Mouse (Mus musculus): ENCODE data around the gene 1700019N19Rik.

The 1700019N19Rik gene

GRCm38 (mm10) chr19:58794284-58794683, at the start of gene 1700019N19Rik:
Gene 1700019N19Rik, minus strand, starts transcription at chr19:58794461.
- no peak for DNase-seq (ENCODE audit: low spot score)

GRCm38 (mm10) chr19:58843606-58844005, 49.3 kb upstream of the 1700019N19Rik start:
- DNase-seq (ENCODE audit: low spot score) = no peak

GRCm38 (mm10) chr19:58840721-58841271, 46.5 kb upstream of the 1700019N19Rik start:
- DNase-seq (ENCODE audit: low spot score) = no peak

- no peak for DNase-seq (ENCODE audit: low spot score)
Measured at GRCm38 (mm10) chr19:58839806-58840205, 45.5 kb upstream of the 1700019N19Rik start.

- DNase-seq (ENCODE audit: low spot score) = no peak
Measured at GRCm38 (mm10) chr19:58839345-58839744, 45.1 kb upstream of the 1700019N19Rik start.

GRCm38 (mm10) chr19:58838706-58839105, 44.4 kb upstream of the 1700019N19Rik start:
- DNase-seq (ENCODE audit: low spot score) = no peak

GRCm38 (mm10) chr19:58833639-58834180, 39.4 kb upstream of the 1700019N19Rik start:
- DNase-seq (ENCODE audit: low spot score) = no peak

GRCm38 (mm10) chr19:58832988-58833387, 38.7 kb upstream of the 1700019N19Rik start:
- DNase-seq (ENCODE audit: low spot score) = no peak

GRCm38 (mm10) chr19:58831280-58831922, 37.1 kb upstream of the 1700019N19Rik start:
- DNase-seq (ENCODE audit: low spot score) = no peak

- no peak for DNase-seq (ENCODE audit: low spot score)
Measured at GRCm38 (mm10) chr19:58830182-58830581, 35.9 kb upstream of the 1700019N19Rik start.

GRCm38 (mm10) chr19:58829575-58829974, 35.3 kb upstream of the 1700019N19Rik start:
- DNase-seq (ENCODE audit: low spot score) = peak; percentile 48

GRCm38 (mm10) chr19:58827656-58828055, 33.4 kb upstream of the 1700019N19Rik start:
- DNase-seq (ENCODE audit: low spot score) = no peak

GRCm38 (mm10) chr19:58824316-58824715, 30.1 kb upstream of the 1700019N19Rik start:
- no peak for DNase-seq (ENCODE audit: low spot score)

GRCm38 (mm10) chr19:58823301-58823700, 29.0 kb upstream of the 1700019N19Rik start:
- DNase-seq (ENCODE audit: low spot score) = no peak

GRCm38 (mm10) chr19:58822454-58823200, 28.4 kb upstream of the 1700019N19Rik start:
- peak; percentile 77 for DNase-seq (ENCODE audit: low spot score)

- DNase-seq (ENCODE audit: low spot score) = no peak
Measured at GRCm38 (mm10) chr19:58818571-58819415, 24.5 kb upstream of the 1700019N19Rik start.

GRCm38 (mm10) chr19:58817398-58817797, 23.1 kb upstream of the 1700019N19Rik start:
- DNase-seq (ENCODE audit: low spot score) = no peak

GRCm38 (mm10) chr19:58816453-58817041, 22.3 kb upstream of the 1700019N19Rik start:
- peak; percentile 55 for DNase-seq (ENCODE audit: low spot score)

GRCm38 (mm10) chr19:58815179-58815922, 21.1 kb upstream of the 1700019N19Rik start:
- DNase-seq (ENCODE audit: low spot score) = no peak

- no peak for DNase-seq (ENCODE audit: low spot score)
Measured at GRCm38 (mm10) chr19:58810536-58810935, 16.3 kb upstream of the 1700019N19Rik start.

GRCm38 (mm10) chr19:58808864-58809263, 14.6 kb upstream of the 1700019N19Rik start:
- no peak for DNase-seq (ENCODE audit: low spot score)

All from left cerebral cortex, adult 11 months (tissue).